ENCODE assay signal across 29 mouse cellular contexts in genomic region chr5:139829384-139829783, GRCm38 (mm10). TPM values are rescaled to one million over a fixed set of nuclear protein-coding genes. Genes with fewer than 3 reads are reported as not detected.
DNase-seq lines count a peak whose midpoint lies in the region; TF ChIP-seq lines count a peak whose summit lies in the region.
"Had no signal": no experiment of that assay in that cellular context is flagged by ENCODE, and none has a peak within 500 bp of the region (broad histone marks: within the 10 kb centered on the region; RNA-seq: fewer than 3 reads in every experiment).

No protein-coding gene starts in this region.

- intact Hi-C loops in left cerebral cortex, postnatal 4 days (cut with DNase I): no loop called here
- intact Hi-C loops in left cerebral cortex, adult 2 months (cut with DNase I): no loop called here
- intact Hi-C loops in heart, adult 2 months (cut with DNase I): no loop called here
- intact Hi-C loops in heart, postnatal 36 days (cut with DNase I): no loop called here

- H3K27ac ChIP-seq in left cerebral cortex, adult 2 months: peak overlapping the region; percentile 42; the same call in 1 of the 2 replicates
- no peak overlapping the region for H3K27ac ChIP-seq in heart, adult 2 months
- H3K27ac ChIP-seq: embryonic facial prominence, embryonic 10.5 days; forebrain, embryonic 12.5 days; gastrocnemius, adult 2 months; kidney, postnatal 0 days; liver, embryonic 14.5 days; lung, embryonic 15.5 days; macrophage had no signal

- WGBS in heart, adult 2 months: 56% methylated on average over 13 of the region's 13 CpGs

- no peaks in the 10 kb centered on the region for H3K27me3 ChIP-seq in heart, adult 2 months (ENCODE audit: control insufficient read depth, insufficient read depth, low read length)
- H3K27me3 ChIP-seq: lung, embryonic 15.5 days had no signal

- no peak for TF ChIP-seq EP300 in heart, adult 2 months (IDR thresholded peaks at IDR 0.05; ENCODE audit: insufficient read depth, low read depth, low read length)

- H3K4me1 ChIP-seq in heart, adult 2 months (ENCODE audit: control insufficient read depth, insufficient read depth, low read length): peaks cover 5% of the 10 kb centered on the region

- H3K36me3 ChIP-seq in heart, adult 2 months (ENCODE audit: control insufficient read depth, insufficient read depth, low read length): no peaks in the 10 kb centered on the region
- H3K36me3 ChIP-seq: forebrain, embryonic 12.5 days had no signal

- H3K9ac ChIP-seq in heart, adult 2 months (ENCODE audit: low read depth, low read length): no peak overlapping the region
- H3K9ac ChIP-seq: forebrain, embryonic 12.5 days; liver, embryonic 14.5 days; lung, embryonic 15.5 days had no signal

- no peak for TF ChIP-seq POLR2A in heart, adult 2 months (IDR thresholded peaks at IDR 0.05; ENCODE audit: insufficient read depth, low read depth, low read length)

- H3K4me3 ChIP-seq in left cerebral cortex, adult 2 months: peak overlapping the region; percentile 11
- no peak overlapping the region for H3K4me3 ChIP-seq in heart, adult 2 months
- H3K4me3 ChIP-seq: embryonic facial prominence, embryonic 10.5 days; forebrain, embryonic 12.5 days; gastrocnemius, adult 2 months; lung, embryonic 15.5 days had no signal

- no peaks in the 10 kb centered on the region for H3K79me2 ChIP-seq in heart, adult 2 months (replicated peaks; ENCODE audit: control insufficient read depth, insufficient read depth, low read length)

- peak; percentile 36 for DNase-seq in left cerebral cortex, adult 11 months (ENCODE audit: low spot score)
- DNase-seq in left cerebral cortex, postnatal 4 days: no peak
- DNase-seq in left cerebral cortex, adult 2 months (ENCODE audit: extremely low spot score in 1 of 2, low spot score in 2 of 2): peak; percentile 27 to 44
- DNase-seq in right cerebral cortex, adult 2 months (ENCODE audit: low spot score in 2 of 2): peak; percentile 62 to 63
- DNase-seq in heart, adult 2 months: no peak
- DNase-seq in kidney, postnatal 4 days: no peak
- DNase-seq in heart, postnatal 36 days: no peak
- DNase-seq: adrenal gland, postnatal 36 days; cerebellum, adult 8-10 months; gastrocnemius, adult 2 months; heart, postnatal 4 days; thymus, postnatal 36 days had no signal

- TF ChIP-seq CTCF in left cerebral cortex, adult 2 months (IDR thresholded peaks at IDR 0.05): no peak
- no peak for TF ChIP-seq CTCF in heart, adult 2 months (IDR thresholded peaks at IDR 0.05)

RNA-seq across cellular contexts. Expression of gene Psmg3, which starts 2.7 kb away (rescaled TPM):
- total RNA-seq in left cerebral cortex, postnatal 4 days (2021): 10 to 100 TPM; 26.0 to 27.4 TPM
- total RNA-seq in left cerebral cortex, adult 2 months (2021): 10 to 100 TPM; 18.0 to 20.3 TPM
- 10 to 100 TPM in 1 of 2 experiments, 1 to 10 TPM in 1; 9.9 to 11.3 TPM for total RNA-seq in heart, adult 2 months (2021)
- 14.2 and 15.7 TPM in 2 replicates for polyA plus RNA-seq in heart, adult 2 months (2012; rRNA removed)
- total RNA-seq in heart, postnatal 36 days (2021): 10 to 100 TPM in 1 of 2 experiments, 1 to 10 TPM in 1; 9.5 to 11.8 TPM

RNA-seq across cellular contexts. Expression of gene Gm26938, which starts 3.2 kb away (rescaled TPM):
- total RNA-seq in left cerebral cortex, postnatal 4 days (2021): not detected
- total RNA-seq in left cerebral cortex, adult 2 months (2021): not detected
- not detected for total RNA-seq in heart, adult 2 months (2021)
- polyA plus RNA-seq in heart, adult 2 months (2012; rRNA removed): not detected in 2 replicates
- total RNA-seq in heart, postnatal 36 days (2021): not detected
- total RNA-seq: adrenal gland, postnatal 36 days; common myeloid progenitor, adult 5-6 weeks; G1E; gastrocnemius, adult 2 months; granulocyte monocyte progenitor cell, adult 5-6 weeks; heart, postnatal 4 days; layer of hippocampus, adult 18-20 months; layer of hippocampus, postnatal 25 days had no signal
- polyA plus RNA-seq: embryonic facial prominence, embryonic 10.5 days; forebrain, embryonic 12.5 days; G1E; heart, embryonic 14.5 days; hindbrain, embryonic 16.5 days; intestine, postnatal 0 days; kidney, postnatal 0 days; limb, embryonic 14.5 days; liver, embryonic 14.5 days; lung, embryonic 15.5 days; macrophage; midbrain, embryonic 11.5 days; testis, adult 2 months had no signal

RNA-seq across cellular contexts. Expression of gene Tmem184a, which starts 9.7 kb away (rescaled TPM):
- total RNA-seq in left cerebral cortex, postnatal 4 days (2021): under 1 TPM; 0.08 to 0.54 TPM
- total RNA-seq in left cerebral cortex, adult 2 months (2021): under 1 TPM; 0.58 to 0.63 TPM
- total RNA-seq in heart, adult 2 months (2021): under 1 TPM in 1 of 2 experiments, not detected in 1; 0.05 TPM
- polyA plus RNA-seq in heart, adult 2 months (2012; rRNA removed): 0.29 and 1.5 TPM in 2 replicates
- total RNA-seq in heart, postnatal 36 days (2021): not detected
- total RNA-seq: granulocyte monocyte progenitor cell, adult 5-6 weeks had no signal
- polyA plus RNA-seq: macrophage had no signal

RNA-seq across cellular contexts. Expression of gene Mafk, which starts 38.1 kb away (rescaled TPM):
- 10 to 100 TPM in 1 of 2 experiments, 1 to 10 TPM in 1; 8.4 to 11.1 TPM for total RNA-seq in left cerebral cortex, postnatal 4 days (2021)
- total RNA-seq in left cerebral cortex, adult 2 months (2021): 10 to 100 TPM in 1 of 2 experiments, 1 to 10 TPM in 1; 8.9 to 11.5 TPM
- 10 to 100 TPM; 33.2 to 34.1 TPM for total RNA-seq in heart, adult 2 months (2021)
- polyA plus RNA-seq in heart, adult 2 months (2012; rRNA removed): 22.8 and 23.6 TPM in 2 replicates
- total RNA-seq in heart, postnatal 36 days (2021): 10 to 100 TPM; 36.9 to 37.7 TPM

RNA-seq across cellular contexts. Expression of gene Ints1, which starts 53.9 kb away (rescaled TPM):
- total RNA-seq in left cerebral cortex, postnatal 4 days (2021): 100 to 1,000 TPM in 1 of 2 experiments, 10 to 100 TPM in 1; 93.1 to 108 TPM
- total RNA-seq in left cerebral cortex, adult 2 months (2021): 100 to 1,000 TPM in 1 of 2 experiments, 10 to 100 TPM in 1; 91.9 to 102 TPM
- total RNA-seq in heart, adult 2 months (2021): 10 to 100 TPM; 40.2 to 40.9 TPM
- polyA plus RNA-seq in heart, adult 2 months (2012; rRNA removed): 35.1 and 40.3 TPM in 2 replicates
- total RNA-seq in heart, postnatal 36 days (2021): 10 to 100 TPM; 40.4 to 42.7 TPM

Comparison
In these comparisons a context has a peak if more than half of its experiments do, and no peak if none do; other contexts are left out.
1. DNase-seq: peak in left cerebral cortex, adult 11 months (single experiment), left cerebral cortex, adult 2 months (2 of 2) and right cerebral cortex, adult 2 months (2 of 2); none in left cerebral cortex, postnatal 4 days (single experiment), heart, adult 2 months (0 of 2), kidney, postnatal 4 days (0 of 2) and heart, postnatal 36 days (0 of 2).